Mouse (Mus musculus): ENCODE measurements around the gene Atg4c. TPM values are rescaled to one million over a fixed set of nuclear protein-coding genes. Genes with fewer than 3 reads are reported as not detected.

Atg4c gene
- total RNA-seq, 2 experiments from 2014 or later: 29.5 to 36.4 TPM

- no peak for DNase-seq (ENCODE audit: low spot score in 2 of 2)
Measured at GRCm38 (mm10) chr4:99184678-99185077, 9.1 kb upstream of the Atg4c start.

- no peak for DNase-seq (ENCODE audit: low spot score in 2 of 2)
Measured at GRCm38 (mm10) chr4:99185305-99185704, 8.4 kb upstream of the Atg4c start.

GRCm38 (mm10) chr4:99186412-99187125 lies 7.2 kb upstream of the Atg4c start:
- no peak for DNase-seq (ENCODE audit: low spot score in 2 of 2)

GRCm38 (mm10) chr4:99192640-99193039 lies 1.1 kb upstream of the Atg4c start:
- DNase-seq (ENCODE audit: low spot score in 2 of 2): no peak

- DNase-seq (ENCODE audit: low spot score in 2 of 2): no peak
Measured at GRCm38 (mm10) chr4:99193214-99193613, 520 bp upstream of the Atg4c start.

GRCm38 (mm10) chr4:99194826-99195225 lies 1.1 kb downstream of the Atg4c start:
- no peak for DNase-seq (ENCODE audit: low spot score in 2 of 2)

- no peak for DNase-seq (ENCODE audit: low spot score in 2 of 2)
Measured at GRCm38 (mm10) chr4:99198721-99199120, 5.0 kb downstream of the Atg4c start.

- DNase-seq (ENCODE audit: low spot score in 2 of 2): no peak
Measured at GRCm38 (mm10) chr4:99199757-99200251, 6.1 kb downstream of the Atg4c start.

- no peak for DNase-seq (ENCODE audit: low spot score in 2 of 2)
Measured at GRCm38 (mm10) chr4:99200383-99201136, 6.8 kb downstream of the Atg4c start.

- DNase-seq (ENCODE audit: low spot score in 2 of 2): no peak
Measured at GRCm38 (mm10) chr4:99205773-99206172, 12.0 kb downstream of the Atg4c start.

GRCm38 (mm10) chr4:99206356-99206755 lies 12.6 kb downstream of the Atg4c start:
- no peak for DNase-seq (ENCODE audit: low spot score in 2 of 2)

GRCm38 (mm10) chr4:99210087-99210486 lies 16.4 kb downstream of the Atg4c start:
- DNase-seq (ENCODE audit: low spot score in 2 of 2): no peak

- DNase-seq (ENCODE audit: low spot score in 2 of 2): no peak
Measured at GRCm38 (mm10) chr4:99211606-99212005, 17.9 kb downstream of the Atg4c start.

GRCm38 (mm10) chr4:99213123-99213522 lies 19.4 kb downstream of the Atg4c start:
- no peak for DNase-seq (ENCODE audit: low spot score in 2 of 2)

- no peak for DNase-seq (ENCODE audit: low spot score in 2 of 2)
Measured at GRCm38 (mm10) chr4:99222221-99222620, 28.5 kb downstream of the Atg4c start.

GRCm38 (mm10) chr4:99224790-99225189 lies 31.1 kb downstream of the Atg4c start:
- DNase-seq (ENCODE audit: low spot score in 2 of 2): no peak

- DNase-seq (ENCODE audit: low spot score in 2 of 2): no peak
Measured at GRCm38 (mm10) chr4:99227226-99227625, 33.5 kb downstream of the Atg4c start.

- no peak for DNase-seq (ENCODE audit: low spot score in 2 of 2)
Measured at GRCm38 (mm10) chr4:99229371-99229770, 35.6 kb downstream of the Atg4c start.

GRCm38 (mm10) chr4:99235203-99235856 lies 41.6 kb downstream of the Atg4c start:
- DNase-seq (ENCODE audit: low spot score in 2 of 2): peak in 1 of 2 experiments; percentile 76

- no peak for DNase-seq (ENCODE audit: low spot score in 2 of 2)
Measured at GRCm38 (mm10) chr4:99238305-99238704, 44.6 kb downstream of the Atg4c start.

GRCm38 (mm10) chr4:99241674-99242073 lies 47.9 kb downstream of the Atg4c start:
- DNase-seq (ENCODE audit: low spot score in 2 of 2): no peak

- DNase-seq (ENCODE audit: low spot score in 2 of 2): no peak
Measured at GRCm38 (mm10) chr4:99249358-99249757, 55.6 kb downstream of the Atg4c start.
